Mouse (Mus musculus) urinary bladder, postnatal 36 days (tissue): ENCODE results near the gene Ndp.

Experiments used
- DNase-seq, 2 experiments: peaks; one replicate each; pipeline ENCODE4 v3.0.0; 2022; ENCODE audit warnings: low spot score in 2 of 2, mixed read lengths in 1 of 2

Ndp gene

DNA sequence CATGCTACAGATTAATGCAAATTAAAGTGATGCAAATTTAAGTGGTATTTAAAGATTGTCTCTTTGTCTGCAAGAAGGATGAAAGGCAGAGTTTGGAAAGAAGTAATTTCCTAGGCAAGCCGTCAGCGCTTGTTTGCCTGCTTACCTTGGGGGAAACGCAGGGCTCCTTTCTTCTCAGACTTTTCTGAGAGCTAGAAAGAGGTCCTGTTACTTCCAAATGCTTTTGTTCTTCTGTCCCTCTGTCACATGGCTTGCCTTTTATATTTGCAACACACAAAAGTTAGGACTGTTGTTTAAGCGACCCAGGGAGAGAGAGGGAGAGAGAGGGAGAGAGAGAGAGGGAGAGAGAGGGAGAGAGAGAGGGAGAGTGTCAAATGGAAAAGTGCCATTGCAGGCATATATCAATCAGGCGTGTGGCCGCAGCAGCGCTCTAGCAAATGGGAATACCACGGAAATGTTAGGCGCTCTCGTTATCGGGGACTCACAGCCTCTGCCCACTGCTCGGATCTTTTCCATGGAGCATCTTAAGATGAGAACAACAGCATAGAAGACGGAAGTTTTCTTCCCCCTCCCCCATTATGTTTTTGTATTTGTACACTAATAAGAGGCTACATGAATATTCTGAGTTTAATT is at the start of gene Ndp:
TSS of gene Ndp (minus strand) at position 534 of the 633 bp plus-strand sequence.
- no peak for DNase-seq

- no peak for DNase-seq
These were observed 43.2 kb upstream of the Ndp start for GRCm38 (mm10) chrX:16954767-16955166.

DNA sequence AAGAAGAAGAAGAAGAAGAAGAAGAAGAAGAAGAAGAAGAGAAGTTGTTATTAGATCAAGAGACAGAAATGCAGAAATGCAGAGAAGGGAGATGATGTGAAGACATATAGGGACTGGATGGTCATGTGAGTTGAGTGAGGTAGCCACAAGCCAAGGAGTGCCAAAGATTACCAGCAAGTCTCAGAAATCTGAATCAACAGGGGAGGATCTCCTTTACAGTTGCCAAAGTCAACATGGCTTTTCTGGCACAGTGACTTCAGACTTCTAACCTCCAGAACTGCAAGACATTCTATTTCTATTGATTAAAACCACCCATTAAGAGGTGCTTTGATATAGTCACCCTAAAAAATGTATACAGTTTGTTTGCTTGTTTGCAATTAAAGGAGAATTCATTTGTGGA is 6.4 kb upstream of the Ndp start:
- no peak for DNase-seq

- DNase-seq: no peak
These were observed 1.5 kb upstream of the Ndp start for GRCm38 (mm10) chrX:16913118-16913517.

- DNase-seq: no peak
These were observed 337 bp upstream of the Ndp start for GRCm38 (mm10) chrX:16911911-16912310.

DNA sequence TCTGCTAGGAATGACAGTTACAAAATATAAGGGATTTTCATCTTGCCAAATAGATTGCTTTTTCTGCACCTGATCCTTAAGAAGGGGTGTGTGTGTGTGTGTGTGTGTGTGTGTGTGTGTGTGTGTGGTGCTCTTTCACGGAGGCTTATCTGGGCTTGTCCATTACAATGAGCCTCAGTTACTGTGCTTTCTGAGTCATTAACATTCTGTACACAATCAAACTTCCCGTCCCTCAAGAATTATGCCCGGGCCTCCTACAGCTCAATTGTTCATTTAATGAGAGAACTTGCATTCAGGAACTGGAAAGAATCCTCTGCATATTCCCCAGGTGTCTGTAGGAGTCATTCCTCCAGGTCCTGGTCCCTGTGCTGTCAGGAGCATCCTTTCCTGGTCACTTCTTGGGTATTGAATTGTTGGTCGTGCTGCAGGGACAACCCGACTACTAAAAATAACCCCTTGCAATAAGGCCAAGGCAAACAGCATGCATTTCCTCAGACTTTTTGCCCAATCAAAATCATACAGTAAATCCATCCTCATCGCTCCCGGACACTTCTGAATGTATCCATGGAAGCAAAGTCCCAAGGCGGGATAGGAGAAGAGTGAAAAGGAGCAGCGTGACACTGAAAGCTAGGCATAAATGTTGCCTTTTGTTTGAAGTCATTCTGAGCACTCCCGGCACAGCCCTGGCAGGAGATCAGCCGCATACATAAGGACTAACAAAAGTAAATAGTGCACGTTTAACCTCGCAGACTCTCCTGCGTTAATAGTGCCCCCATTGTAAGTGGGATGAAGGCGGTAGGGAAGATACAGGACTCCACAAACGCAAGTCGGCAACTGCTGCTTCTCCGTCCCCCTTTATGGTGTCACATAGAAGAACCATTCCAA is 1.1 kb downstream of the Ndp start:
- no peak for DNase-seq

- no peak for DNase-seq
These were observed 2.9 kb downstream of the Ndp start for GRCm38 (mm10) chrX:16908652-16909051.

GRCm38 (mm10) chrX:16907554-16907953 is 4.0 kb downstream of the Ndp start:
- no peak for DNase-seq

DNA sequence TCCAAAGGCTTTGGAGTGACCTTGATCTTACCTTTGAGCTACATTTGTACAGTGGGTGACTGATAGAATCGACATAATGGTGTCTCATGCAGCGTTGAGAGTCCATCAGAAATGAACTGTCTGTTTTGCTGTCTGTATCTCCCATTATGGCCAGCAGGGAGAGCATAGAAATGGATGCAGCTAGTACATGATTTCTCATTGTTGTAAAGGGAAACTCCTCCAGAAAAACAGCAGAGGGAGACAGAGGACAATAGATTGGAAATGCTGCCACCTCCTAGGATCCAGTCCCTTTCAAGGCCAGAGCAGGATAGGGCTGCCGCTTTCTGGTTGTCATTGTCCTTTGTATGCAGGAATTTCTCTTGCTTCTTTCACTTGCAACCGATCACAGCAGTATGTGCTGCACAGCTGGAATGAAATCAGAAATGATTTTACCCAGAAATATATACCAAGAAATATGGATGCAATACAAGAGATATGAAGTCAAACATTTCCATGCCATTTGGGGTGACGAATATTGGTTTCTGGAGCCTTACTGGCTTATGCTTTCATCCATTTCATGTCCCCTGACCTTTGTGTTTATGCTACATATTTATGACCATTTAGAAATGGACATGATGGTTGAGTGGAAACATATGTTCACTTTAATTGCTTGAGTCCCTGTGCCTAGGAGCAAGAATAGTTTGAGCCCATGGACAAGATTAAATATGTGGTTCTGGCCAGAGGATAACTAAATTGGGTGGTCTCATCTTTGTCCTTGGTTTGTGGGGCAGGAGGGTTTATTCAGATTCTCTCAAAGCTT is 17.0 kb downstream of the Ndp start:
- DNase-seq: no peak

DNA sequence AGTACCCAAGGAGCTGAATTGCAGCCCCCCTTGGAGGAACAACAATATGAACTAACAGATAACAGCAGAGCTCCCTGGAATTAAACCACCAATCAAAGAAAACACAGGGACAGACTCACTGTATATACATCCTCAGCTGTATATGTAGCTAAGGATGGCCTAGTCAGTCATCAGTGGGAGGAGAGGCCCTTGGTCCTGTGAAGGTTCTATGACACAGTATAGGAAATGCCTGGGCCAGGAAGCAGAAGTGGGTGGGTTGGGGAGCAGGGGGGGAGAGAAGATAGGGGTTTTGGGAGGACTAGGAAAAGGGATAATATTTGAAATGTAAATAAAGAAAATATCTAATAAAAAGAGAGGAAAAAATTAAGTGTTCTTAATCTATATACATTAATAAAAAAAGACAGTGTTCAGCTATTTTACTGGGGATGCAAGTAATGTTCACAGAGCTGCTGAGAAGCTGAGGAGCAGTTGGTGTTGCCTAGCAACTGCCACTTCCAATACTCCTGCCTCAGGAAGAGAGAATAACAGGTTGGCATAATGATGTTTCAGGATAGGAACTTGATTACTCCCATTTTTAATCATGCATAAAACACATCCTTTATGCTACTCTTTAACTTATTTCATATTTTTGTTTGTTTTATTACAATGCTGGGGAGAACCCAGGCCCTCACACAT is 43.8 kb downstream of the Ndp start:
- no peak for DNase-seq

- no peak for DNase-seq
These were observed 51.3 kb downstream of the Ndp start for GRCm38 (mm10) chrX:16860244-16860643.

DNA sequence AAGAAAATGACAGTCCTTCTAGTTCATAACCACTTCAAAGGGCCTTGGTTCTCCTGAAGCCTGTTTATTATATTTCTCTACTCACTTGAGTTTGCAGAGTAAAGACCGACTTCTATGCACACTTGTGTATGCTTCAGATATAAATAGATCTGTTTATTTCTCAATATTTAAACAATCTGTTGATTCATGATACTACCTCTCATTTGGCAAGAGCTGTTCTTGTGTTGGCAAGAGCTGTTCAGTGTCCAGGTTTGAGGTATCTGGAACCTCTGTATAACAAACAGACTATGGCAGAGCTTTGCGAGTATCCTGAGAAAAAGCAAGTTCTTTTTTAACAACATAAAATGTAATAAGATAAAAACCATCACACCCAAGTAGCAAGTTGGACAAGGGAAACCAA is 65.5 kb downstream of the Ndp start:
- no peak for DNase-seq

DNA sequence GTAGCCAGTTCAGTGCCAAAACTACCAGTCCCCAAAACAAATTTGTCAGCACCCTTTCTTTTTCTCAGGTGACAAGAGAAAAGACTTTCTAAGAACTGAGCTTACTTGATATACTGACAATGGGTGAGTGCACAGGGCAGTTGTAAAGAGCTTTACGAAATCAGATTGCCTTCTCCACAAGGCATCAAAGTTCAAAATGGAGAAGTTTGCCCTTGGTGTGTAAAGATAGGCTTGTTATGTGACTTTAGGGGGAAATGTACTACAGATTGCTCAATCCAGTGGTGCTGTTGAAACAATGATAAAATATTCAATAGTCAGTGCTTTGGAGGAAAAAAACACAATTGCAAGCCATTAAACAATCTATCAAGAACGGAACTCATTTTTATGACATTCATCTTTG is 70.1 kb downstream of the Ndp start:
- DNase-seq: no peak

DNA sequence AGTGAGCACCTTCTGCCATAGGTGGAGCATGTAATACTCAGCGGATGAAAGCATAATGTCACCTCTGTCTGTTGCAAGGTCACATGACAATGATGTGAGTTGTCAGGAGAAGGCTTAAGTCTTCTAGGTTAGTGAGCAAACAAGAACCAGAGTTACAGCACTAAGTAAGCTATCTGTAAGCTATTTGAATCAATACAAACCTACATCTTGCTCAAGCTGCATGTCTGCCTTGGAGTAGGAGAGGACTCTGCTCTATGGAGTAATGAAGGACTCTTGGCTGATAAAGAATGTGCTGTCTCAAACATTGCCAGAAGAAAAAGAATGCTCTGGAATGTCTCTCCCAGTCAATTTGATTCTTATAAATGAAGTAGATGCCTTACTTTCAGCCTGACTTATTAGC is 74.3 kb downstream of the Ndp start:
- DNase-seq: no peak

DNA sequence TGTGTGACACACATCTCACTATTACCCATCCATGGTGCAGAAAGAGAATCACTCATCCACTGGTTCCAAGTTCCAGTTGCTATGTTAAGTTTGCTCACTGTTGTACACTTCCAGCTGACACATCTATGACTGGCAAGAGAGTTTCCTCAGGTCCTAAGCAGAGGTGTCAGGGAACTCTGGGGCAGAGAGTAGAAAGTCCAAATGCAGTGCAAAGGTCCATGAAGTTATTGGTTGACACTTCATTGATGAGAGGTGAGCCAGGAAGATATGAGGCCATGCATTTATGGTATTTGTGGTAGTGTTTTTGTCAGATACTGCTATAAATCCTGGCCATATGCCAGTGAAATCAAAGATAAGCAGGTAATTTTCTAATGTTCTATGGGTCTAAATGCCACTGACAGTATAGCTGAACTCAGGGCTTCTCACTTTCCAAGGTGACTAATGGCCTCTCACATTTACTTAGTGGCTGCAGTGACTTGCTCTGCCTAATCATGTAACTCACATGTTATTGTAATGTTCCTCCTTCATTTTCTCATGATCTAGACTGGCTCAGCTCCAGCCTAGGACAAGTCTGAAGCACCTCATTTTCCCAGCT is 75.0 kb downstream of the Ndp start:
- DNase-seq: no peak
